Mouse (Mus musculus) CH12.LX (cell line): ENCODE results near the gene Them7. TPM values are rescaled to one million over a fixed set of nuclear protein-coding genes. Genes with fewer than 3 reads are reported as not detected.

Source experiments
- DNase-seq: peaks from one replicate; pipeline ENCODE4 v3.0.0-alpha.2; 2013; ENCODE audit errors: extremely low read depth
- H3K27ac ChIP-seq: 2 replicates; pipeline ENCODE4 v1.5.1; 2012; ENCODE audit warnings: low read depth, mild to moderate bottlenecking, control low read depth, moderate library complexity; ENCODE audit not compliant: insufficient read depth
- H3K27me3 ChIP-seq: replicated peaks from 2 replicates; pipeline ENCODE3; 2012; ENCODE audit warnings: inconsistent platforms
- H3K36me3 ChIP-seq, 2 experiments: replicated peaks in 1 of 2; 2 replicates each; pipeline versions ENCODE3 to v1.6.1; 2012; ENCODE audit warnings: inconsistent platforms in 1 of 2, low read length in 1 of 2, mild to moderate bottlenecking in 1 of 2, mixed read lengths in 1 of 2, moderate library complexity in 1 of 2; ENCODE audit not compliant: control insufficient read depth in 1 of 2, insufficient read depth in 1 of 2
- H3K4me1 ChIP-seq, 2 experiments: 2 replicates each; pipeline ENCODE4 v1.6.1; 2012; ENCODE audit warnings: inconsistent platforms in 1 of 2, moderate library complexity in 1 of 2; ENCODE audit not compliant: insufficient read depth in 2 of 2, control insufficient read depth in 1 of 2
- H3K4me2 ChIP-seq: 2 replicates; pipeline ENCODE4 v1.6.1; 2012; ENCODE audit warnings: low read depth, mild to moderate bottlenecking, control low read depth; ENCODE audit not compliant: poor library complexity, insufficient read depth, severe bottlenecking
- H3K4me3 ChIP-seq, 3 experiments: fragments of 150-350 bp in 1 of 3; sonication (generic) in 1 of 3; replicated peaks in 1 of 3; 2 replicates each; pipeline versions ENCODE3 to v1.5.1; 2011 to 2012; ENCODE audit warnings: low read depth in 2 of 3, low read length in 2 of 3, mild to moderate bottlenecking in 2 of 3, moderate library complexity in 2 of 3, control low read depth in 1 of 3, improper control_type of control experiment in 1 of 3, inconsistent platforms in 1 of 3, mixed read lengths in 1 of 3; ENCODE audit not compliant: poor library complexity in 1 of 3
- H3K79me2 ChIP-seq: replicated peaks from 2 replicates; pipeline ENCODE4 v1.6.1; 2012; ENCODE audit warnings: mild to moderate bottlenecking, moderate library complexity; ENCODE audit not compliant: control insufficient read depth, poor library complexity, insufficient read depth, severe bottlenecking; ENCODE audit errors: extremely low read depth
- H3K9ac ChIP-seq: 2 replicates; pipeline ENCODE4 v1.6.1; 2012; ENCODE audit warnings: low read depth, mild to moderate bottlenecking, control low read depth, moderate library complexity; ENCODE audit not compliant: insufficient read depth
- H3K9me3 ChIP-seq: replicated peaks from 2 replicates; pipeline ENCODE3; 2012; ENCODE audit warnings: low read length, inconsistent platforms, mixed read lengths
- CHD1 ChIP-seq: IDR thresholded peaks from 2 replicates; pipeline ENCODE4 v1.6.1; 2012; ENCODE audit warnings: low read depth, low read length, improper control_type of control experiment, inconsistent platforms
- CHD2 ChIP-seq: IDR thresholded peaks from 2 replicates; pipeline ENCODE4 v1.6.1; 2011; ENCODE audit warnings: low read length, improper control_type of control experiment
- CTCF ChIP-seq, 2 experiments: IDR thresholded peaks in 1 of 2; conservative IDR thresholded peaks in 1 of 2; 2 replicates each; pipeline ENCODE4 v1.5.1; 2011 to 2012; ENCODE audit warnings: low read depth in 2 of 2, low read length in 2 of 2, improper control_type of control experiment in 1 of 2, inconsistent platforms in 1 of 2, mild to moderate bottlenecking in 1 of 2, moderate library complexity in 1 of 2
- ELF1 ChIP-seq: IDR thresholded peaks from 2 replicates; pipeline ENCODE4 v1.6.1; 2014; ENCODE audit warnings: low read depth, mild to moderate bottlenecking, inconsistent platforms, low read length, improper control_type of control experiment
- EP300 ChIP-seq: IDR thresholded peaks from 2 replicates; pipeline ENCODE4 v1.6.1; 2011; ENCODE audit warnings: low read length, improper control_type of control experiment
- ETS1 ChIP-seq: conservative IDR thresholded peaks from 2 replicates; pipeline ENCODE4 v1.6.1; 2012; ENCODE audit warnings: low read depth, mild to moderate bottlenecking, inconsistent platforms, low read length, improper control_type of control experiment, moderate library complexity
- GABPA ChIP-seq: IDR thresholded peaks from 2 replicates; pipeline ENCODE4 v1.6.1; 2012; ENCODE audit warnings: low read depth, low read length, improper control_type of control experiment, inconsistent platforms; ENCODE audit not compliant: insufficient replicate concordance
- IRF4 ChIP-seq: IDR thresholded peaks from 2 replicates; pipeline ENCODE4 v1.6.1; 2014; ENCODE audit warnings: low read depth, mild to moderate bottlenecking, inconsistent platforms, low read length, improper control_type of control experiment
- JUN ChIP-seq: IDR thresholded peaks from 2 replicates; pipeline ENCODE4 v1.6.1; 2011; ENCODE audit warnings: low read depth, mild to moderate bottlenecking, low read length, improper control_type of control experiment, moderate library complexity; ENCODE audit not compliant: insufficient read depth
- JUND ChIP-seq: conservative IDR thresholded peaks from 2 replicates; pipeline ENCODE4 v1.6.1; 2011; ENCODE audit warnings: low read depth, low read length, improper control_type of control experiment
- KAT2A ChIP-seq: IDR thresholded peaks from 2 replicates; pipeline ENCODE4 v1.6.1; 2012; ENCODE audit warnings: low read length, improper control_type of control experiment, inconsistent platforms; ENCODE audit not compliant: insufficient replicate concordance
- MAX ChIP-seq: IDR thresholded peaks from 2 replicates; pipeline ENCODE4 v1.6.1; 2011; ENCODE audit warnings: low read length, improper control_type of control experiment
- MAZ ChIP-seq: IDR thresholded peaks from 2 replicates; pipeline ENCODE4 v1.6.1; 2012; ENCODE audit warnings: low read depth, mild to moderate bottlenecking, inconsistent platforms, low read length, improper control_type of control experiment, moderate library complexity
- MEF2A ChIP-seq: IDR thresholded peaks from 2 replicates; pipeline ENCODE4 v1.6.1; 2014; ENCODE audit warnings: low read depth, mild to moderate bottlenecking, inconsistent platforms, low read length, improper control_type of control experiment, borderline replicate concordance
- MXI1 ChIP-seq: IDR thresholded peaks from 2 replicates; pipeline ENCODE4 v1.6.1; 2011; ENCODE audit warnings: mild to moderate bottlenecking, low read depth, low read length, improper control_type of control experiment
- MYC ChIP-seq: IDR thresholded peaks from 2 replicates; pipeline ENCODE4 v1.6.1; 2011; ENCODE audit warnings: low read depth, mild to moderate bottlenecking, improper control_type of control experiment, low read length
- NELFE ChIP-seq: IDR thresholded peaks from 2 replicates; pipeline ENCODE4 v1.6.1; 2011; ENCODE audit warnings: low read depth, low read length, improper control_type of control experiment
- NRF1 ChIP-seq: IDR thresholded peaks from 2 replicates; pipeline ENCODE4 v1.6.1; 2014; ENCODE audit warnings: low read depth, mild to moderate bottlenecking, inconsistent platforms, low read length, improper control_type of control experiment, moderate library complexity
- PAX5 ChIP-seq: IDR thresholded peaks from 2 replicates; pipeline ENCODE4 v1.6.1; 2012; ENCODE audit warnings: low read length, inconsistent platforms, mixed read lengths
- POLR2A ChIP-seq: IDR thresholded peaks from 2 replicates; pipeline ENCODE4 v1.6.1; 2011; ENCODE audit warnings: low read depth, mild to moderate bottlenecking, improper control_type of control experiment, low read length
- RAD21 ChIP-seq: IDR thresholded peaks from 2 replicates; pipeline ENCODE4 v1.6.1; 2011; ENCODE audit warnings: low read depth, mild to moderate bottlenecking, low read length, improper control_type of control experiment, moderate library complexity
- SIN3A ChIP-seq: IDR thresholded peaks from 2 replicates; pipeline ENCODE4 v1.6.1; 2012; ENCODE audit warnings: low read length, improper control_type of control experiment, inconsistent platforms
- TBP ChIP-seq: conservative IDR thresholded peaks from 2 replicates; pipeline ENCODE4 v1.6.1; 2011; ENCODE audit warnings: low read depth, low read length, improper control_type of control experiment
- TCF12 ChIP-seq: IDR thresholded peaks from 2 replicates; pipeline ENCODE4 v1.6.1; 2014; ENCODE audit warnings: low read depth, mild to moderate bottlenecking, inconsistent platforms, low read length, improper control_type of control experiment
- USF1 ChIP-seq: IDR thresholded peaks from 2 replicates; pipeline ENCODE4 v1.6.1; 2014; ENCODE audit warnings: low read depth, mild to moderate bottlenecking, inconsistent platforms, low read length, improper control_type of control experiment
- USF2 ChIP-seq: conservative IDR thresholded peaks from 2 replicates; pipeline ENCODE4 v1.6.1; 2011; ENCODE audit warnings: low read depth, low read length, improper control_type of control experiment
- ZC3H11A ChIP-seq: IDR thresholded peaks from 2 replicates; pipeline ENCODE4 v1.6.1; 2012; ENCODE audit warnings: low read depth, mild to moderate bottlenecking, inconsistent platforms, low read length, improper control_type of control experiment
- ZNF384 ChIP-seq: IDR thresholded peaks from 2 replicates; pipeline ENCODE4 v1.6.1; 2012; ENCODE audit warnings: low read depth, low read length, improper control_type of control experiment, inconsistent platforms
- dilution Hi-C: fragments of 300-500 bp; cut with MboI; formaldehyde crosslinking; loops from 2 replicates; pipeline ENCODE4 v1.14.3; 2020; ENCODE audit warnings: low sequenced_read_pairs; ENCODE audit not compliant: extremely low pct_unique_long_range_greater_than_20kb, extremely low pct_ligation_motif_present
- in situ Hi-C: fragments of 300-500 bp; cut with MboI; formaldehyde crosslinking; loops from 3 replicates; pipeline ENCODE4 v1.14.3; 2019; ENCODE audit warnings: low sequenced_read_pairs, low pct_ligation_motif_present, low pct_unique_long_range_greater_than_20kb, mixed read lengths
- polyA plus RNA-seq: library from polyadenylated mRNA; unstranded; fragments of >175 nt; gene quantifications from 2 replicates; pipeline ENCODE4 v1.2.1, GENCODE M21; 2012; ENCODE audit warnings: low read depth; ENCODE audit not compliant: insufficient read length
- total RNA-seq, 2 experiments: library from RNA; depleted of rRNA; stranded (reverse); fragments of 300-350 nt in 1 of 2; fragments of >200 nt in 1 of 2; gene quantifications; 2 replicates each; pipeline ENCODE4 v1.2.3; 2012 to 2014

Gene Them7
- total and polyA plus RNA-seq, 3 experiments, result not detected

DNA sequence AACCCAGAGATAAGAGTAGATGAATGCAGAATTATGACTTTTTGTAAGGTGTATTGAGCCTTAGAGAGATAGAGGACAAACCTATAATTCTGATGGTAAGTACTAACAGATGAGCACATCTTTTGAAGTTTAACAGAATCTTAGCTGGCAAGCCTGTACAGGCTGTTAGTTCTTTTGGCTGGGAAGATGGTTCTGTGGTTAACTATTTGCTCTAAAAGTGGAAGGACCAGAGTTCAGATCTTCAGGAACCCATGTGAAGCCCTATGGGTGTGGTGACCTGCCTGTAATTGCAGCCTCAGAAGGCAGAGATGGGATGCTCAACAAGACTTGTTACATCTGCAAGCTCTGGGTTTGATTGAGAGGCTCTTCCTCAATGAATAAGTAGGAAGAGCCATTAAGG lies 59.7 kb downstream of the Them7 start:
- in situ Hi-C loops, result no loop called here

DNA sequence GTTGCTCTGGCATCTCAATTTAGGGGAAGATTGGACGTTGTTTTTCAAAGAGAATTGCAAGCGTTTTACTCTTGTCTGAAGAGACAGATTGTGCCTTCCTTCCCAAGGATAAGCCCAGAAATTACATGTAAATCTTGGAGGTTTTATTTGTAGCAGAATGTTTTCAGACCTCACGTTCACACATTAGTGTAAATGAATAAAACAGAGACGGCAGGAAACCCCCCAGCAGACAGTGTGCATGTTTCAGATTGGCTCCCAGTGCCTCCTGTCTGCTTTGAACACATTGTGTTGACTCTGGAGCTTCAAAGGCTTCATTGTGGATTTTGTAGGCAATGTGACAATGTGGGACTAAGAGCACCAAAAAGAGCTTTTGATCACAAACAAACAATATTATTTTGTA lies 60.7 kb downstream of the Them7 start:
- TF ChIP-seq MAX, result no peak
- no peak for TF ChIP-seq JUN
- no peak for TF ChIP-seq CTCF (conservative IDR thresholded peaks at IDR 0.05 in 1 of 2, IDR thresholded peaks at IDR 0.05 in 1 of 2; ENCODE audit: low read depth in 2 of 2, low read length in 2 of 2)
- no peak for TF ChIP-seq CHD1
- TF ChIP-seq POLR2A, result no peak
- no peak for TF ChIP-seq KAT2A
- TF ChIP-seq ELF1, result no peak
- no peak for TF ChIP-seq TBP
- TF ChIP-seq MYC, result no peak
- no peak for TF ChIP-seq NRF1
- TF ChIP-seq TCF12, result no peak
- no peak for TF ChIP-seq ZNF384
- TF ChIP-seq ETS1, result no peak
- TF ChIP-seq JUND, result no peak
- TF ChIP-seq SIN3A, result no peak
- TF ChIP-seq IRF4, result no peak
- no peak for TF ChIP-seq USF1
- no peak for TF ChIP-seq CHD2
- dilution Hi-C loops, result no loop called here
- Histone ChIP-seq H3K36me3 (no peaks in the 10 kb centered on the region), H3K79me2 (no peaks in the 10 kb centered on the region), H3K4me1 (no peaks in the 10 kb centered on the region), H3K27ac (no peak overlapping the region), H3K4me2 (no peak overlapping the region), H3K9me3 (no peaks in the 10 kb centered on the region), H3K27me3 (no peaks in the 10 kb centered on the region), H3K4me3 (no peak overlapping the region), H3K9ac (no peak overlapping the region)
- DNase-seq, result no peak
- in situ Hi-C loops, result no loop called here

More for the DNA sequence above, 59.7 kb downstream of the Them7 start:
- dilution Hi-C loops, result no loop called here
- no peak overlapping the region for H3K9ac ChIP-seq
- TF ChIP-seq USF2 (no peak), PAX5 (no peak), NELFE (no peak), ELF1 (no peak), ZNF384 (no peak), MYC (no peak), CHD2 (no peak), MAX (no peak), CHD1 (no peak), GABPA (no peak), RAD21 (no peak), MXI1 (no peak), MAZ (no peak), MEF2A (no peak), ZC3H11A (no peak), EP300 (no peak)
- TF ChIP-seq, all 38 proteins: peak for 0
- no peak overlapping the region for H3K27ac ChIP-seq
- H3K4me3 ChIP-seq, result no peak overlapping the region
- no peaks in the 10 kb centered on the region for H3K36me3 ChIP-seq
- DNase-seq, result no peak
- no peak overlapping the region for H3K4me2 ChIP-seq
- H3K79me2 ChIP-seq, result no peaks in the 10 kb centered on the region
- no peaks in the 10 kb centered on the region for H3K27me3 ChIP-seq
- H3K4me1 ChIP-seq, result no peaks in the 10 kb centered on the region
- no peaks in the 10 kb centered on the region for H3K9me3 ChIP-seq
